Mouse (Mus musculus) heart, postnatal 0 days (tissue): ENCODE measurements around the gene Mtus2.

Source experiments
- CTCF ChIP-seq: IDR thresholded peaks from 2 replicates; pipeline ENCODE4 v1.5.1; 2016; ENCODE audit warnings: antibody characterized with exemption, control low read depth, low read depth
- EP300 ChIP-seq: IDR thresholded peaks from 2 replicates; pipeline ENCODE4 v1.6.1; 2016; ENCODE audit warnings: antibody characterized with exemption, low read depth

- TF ChIP-seq CTCF (no peak), EP300 (no peak)
Measured at GRCm38 (mm10) chr5:148339126-148339525, 382.0 kb downstream of the Mtus2 start.
